Mouse (Mus musculus): ENCODE results near the gene Zfp651. TPM values are rescaled to one million over a fixed set of nuclear protein-coding genes. Genes with fewer than 3 reads are reported as not detected.

The Zfp651 gene
- polyA plus RNA-seq (2012; ENCODE audit: insufficient read depth, insufficient read length, missing spikeins), result 8.7 and 10.4 TPM in 2 replicates

GRCm38 (mm10) chr9:121759091-121760081 lies at the start of gene Zfp651:
Zfp651 (plus strand) TSS chr9:121759330.
- H3K27ac ChIP-seq (replicated peaks; ENCODE audit: low read depth, low read length), result no peak within 1 kb of the TSS

GRCm38 (mm10) chr9:121709898-121710583 lies 49.1 kb upstream of the Zfp651 start, which contains the start of gene Ss18l2:
Ss18l2 (plus strand) TSS chr9:121710329.
- Histone ChIP-seq H3K4me1 (ENCODE audit: control insufficient read depth, insufficient read depth, insufficient read length, low read length) (0 out of 2 replicates have a peak, but pooled peaks cover 2% of the 10 kb centered on the region), H3K4me3 (ENCODE audit: insufficient read depth, low read depth, low read length) (peak within 1 kb of the TSS; percentile 92), H3K27ac (replicated peaks; ENCODE audit: low read depth, low read length) (peak within 1 kb of the TSS; percentile 78)

More at GRCm38 (mm10) chr9:121759091-121760081, at the start of gene Zfp651:
- no peaks in the 10 kb centered on the region; the same call in 1 of the 2 replicates for H3K4me1 ChIP-seq (ENCODE audit: control insufficient read depth, insufficient read depth, insufficient read length, low read length)
- H3K4me3 ChIP-seq (ENCODE audit: insufficient read depth, low read depth, low read length), result peak within 1 kb of the TSS; percentile 94

- H3K27ac ChIP-seq (replicated peaks; ENCODE audit: low read depth, low read length), result peak overlapping the region; percentile 78
- H3K4me1 ChIP-seq (ENCODE audit: control insufficient read depth, insufficient read depth, insufficient read length, low read length), result 0 out of 2 replicates have a peak, but pooled peaks cover 2% of the 10 kb centered on the region
- H3K4me3 ChIP-seq (ENCODE audit: insufficient read depth, low read depth, low read length), result peak overlapping the region; percentile 92
These were observed 48.5 kb upstream of the Zfp651 start for GRCm38 (mm10) chr9:121710584-121710975.

- Histone ChIP-seq H3K4me1 (ENCODE audit: control insufficient read depth, insufficient read depth, insufficient read length, low read length) (0 out of 2 replicates have a peak, but pooled peaks cover 4% of the 10 kb centered on the region), H3K4me3 (ENCODE audit: insufficient read depth, low read depth, low read length) (no peak overlapping the region), H3K27ac (replicated peaks; ENCODE audit: low read depth, low read length) (no peak overlapping the region)
These were observed 42.1 kb upstream of the Zfp651 start for GRCm38 (mm10) chr9:121717048-121717447.

- Histone ChIP-seq H3K4me3 (ENCODE audit: insufficient read depth, low read depth, low read length) (peak overlapping the region; percentile 65), H3K4me1 (ENCODE audit: control insufficient read depth, insufficient read depth, insufficient read length, low read length) (0 out of 2 replicates have a peak, but pooled peaks cover 4% of the 10 kb centered on the region), H3K27ac (replicated peaks; ENCODE audit: low read depth, low read length) (peak overlapping the region; percentile 88)
These were observed 40.9 kb upstream of the Zfp651 start for GRCm38 (mm10) chr9:121718070-121718705.

GRCm38 (mm10) chr9:121718792-121719318 lies 40.3 kb upstream of the Zfp651 start, which contains the start of gene Nktr:
Nktr (plus strand) TSS chr9:121719169.
- peak within 1 kb of the TSS; percentile 71 for H3K4me3 ChIP-seq (ENCODE audit: insufficient read depth, low read depth, low read length)
- 0 out of 2 replicates have a peak, but pooled peaks cover 4% of the 10 kb centered on the region for H3K4me1 ChIP-seq (ENCODE audit: control insufficient read depth, insufficient read depth, insufficient read length, low read length)
- peak within 1 kb of the TSS; percentile 88 for H3K27ac ChIP-seq (replicated peaks; ENCODE audit: low read depth, low read length)

- H3K4me1 ChIP-seq (ENCODE audit: control insufficient read depth, insufficient read depth, insufficient read length, low read length), result 0 out of 2 replicates have a peak, but pooled peaks cover 4% of the 10 kb centered on the region
- H3K4me3 ChIP-seq (ENCODE audit: insufficient read depth, low read depth, low read length), result peak overlapping the region; percentile 71
- H3K27ac ChIP-seq (replicated peaks; ENCODE audit: low read depth, low read length), result peak overlapping the region; percentile 79
These were observed 39.5 kb upstream of the Zfp651 start for GRCm38 (mm10) chr9:121719347-121720331.

GRCm38 (mm10) chr9:121740490-121740889 lies 18.6 kb upstream of the Zfp651 start:
- H3K27ac ChIP-seq (replicated peaks; ENCODE audit: low read depth, low read length), result no peak overlapping the region
- H3K4me1 ChIP-seq (ENCODE audit: control insufficient read depth, insufficient read depth, insufficient read length, low read length), result no peaks in the 10 kb centered on the region
- no peak overlapping the region for H3K4me3 ChIP-seq (ENCODE audit: insufficient read depth, low read depth, low read length)

GRCm38 (mm10) chr9:121741168-121741567 lies 18.0 kb upstream of the Zfp651 start:
- no peak overlapping the region for H3K4me3 ChIP-seq (ENCODE audit: insufficient read depth, low read depth, low read length)
- no peaks in the 10 kb centered on the region for H3K4me1 ChIP-seq (ENCODE audit: control insufficient read depth, insufficient read depth, insufficient read length, low read length)
- H3K27ac ChIP-seq (replicated peaks; ENCODE audit: low read depth, low read length), result no peak overlapping the region

GRCm38 (mm10) chr9:121744051-121744450 lies 15.1 kb upstream of the Zfp651 start:
- H3K4me3 ChIP-seq (ENCODE audit: insufficient read depth, low read depth, low read length), result no peak overlapping the region
- H3K4me1 ChIP-seq (ENCODE audit: control insufficient read depth, insufficient read depth, insufficient read length, low read length), result no peaks in the 10 kb centered on the region

GRCm38 (mm10) chr9:121752774-121753173 lies 6.4 kb upstream of the Zfp651 start:
- Histone ChIP-seq H3K4me3 (ENCODE audit: insufficient read depth, low read depth, low read length) (no peak overlapping the region), H3K4me1 (ENCODE audit: control insufficient read depth, insufficient read depth, insufficient read length, low read length) (no peaks in the 10 kb centered on the region), H3K27ac (replicated peaks; ENCODE audit: low read depth, low read length) (no peak overlapping the region)

More at GRCm38 (mm10) chr9:121744051-121744450, 15.1 kb upstream of the Zfp651 start:
- H3K27ac ChIP-seq (replicated peaks; ENCODE audit: low read depth, low read length), result no peak overlapping the region

- no peak overlapping the region for H3K27ac ChIP-seq (replicated peaks; ENCODE audit: low read depth, low read length)
- H3K4me1 ChIP-seq (ENCODE audit: control insufficient read depth, insufficient read depth, insufficient read length, low read length), result no peaks in the 10 kb centered on the region; the same call in 1 of the 2 replicates
- H3K4me3 ChIP-seq (ENCODE audit: insufficient read depth, low read depth, low read length), result no peak overlapping the region
These were observed 4.5 kb upstream of the Zfp651 start for GRCm38 (mm10) chr9:121754624-121755023.

GRCm38 (mm10) chr9:121756785-121757184 lies 2.3 kb upstream of the Zfp651 start:
- Histone ChIP-seq H3K27ac (replicated peaks; ENCODE audit: low read depth, low read length) (no peak overlapping the region), H3K4me3 (ENCODE audit: insufficient read depth, low read depth, low read length) (no peak overlapping the region)

More at GRCm38 (mm10) chr9:121756785-121757184, 2.3 kb upstream of the Zfp651 start:
- no peaks in the 10 kb centered on the region; the same call in 1 of the 2 replicates for H3K4me1 ChIP-seq (ENCODE audit: control insufficient read depth, insufficient read depth, insufficient read length, low read length)
